Mouse (Mus musculus) heart, adult 9 months (tissue): ENCODE data around the gene Olfr344.

Experiments used
- DNase-seq, 2 experiments: peaks; one replicate each; pipeline ENCODE4 v3.0.0; 2022; ENCODE audit warnings: low spot score in 2 of 2

Olfr344 gene

DNA sequence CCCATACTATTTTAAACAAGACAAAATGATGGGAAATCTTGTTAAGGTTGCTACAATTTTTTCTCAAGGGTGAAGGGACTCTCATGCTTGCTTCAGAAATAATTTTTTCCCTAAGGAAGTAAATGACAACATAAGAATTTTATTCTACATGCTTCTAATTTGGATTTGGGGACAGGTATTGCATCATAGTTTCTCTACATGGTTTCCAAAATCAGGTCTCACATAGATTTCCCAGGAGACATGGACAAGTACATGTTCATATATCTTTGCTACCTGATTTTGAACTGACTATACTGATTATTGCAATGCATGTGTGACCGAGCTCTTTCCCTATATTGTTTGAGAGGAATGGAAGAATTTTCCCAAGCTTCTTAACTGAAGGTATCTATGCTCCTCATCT is at the start of gene Olfr344:
Gene Olfr344, plus strand, starts transcription at position 301 of the 400 bp plus-strand sequence.
- DNase-seq: no peak

DNA sequence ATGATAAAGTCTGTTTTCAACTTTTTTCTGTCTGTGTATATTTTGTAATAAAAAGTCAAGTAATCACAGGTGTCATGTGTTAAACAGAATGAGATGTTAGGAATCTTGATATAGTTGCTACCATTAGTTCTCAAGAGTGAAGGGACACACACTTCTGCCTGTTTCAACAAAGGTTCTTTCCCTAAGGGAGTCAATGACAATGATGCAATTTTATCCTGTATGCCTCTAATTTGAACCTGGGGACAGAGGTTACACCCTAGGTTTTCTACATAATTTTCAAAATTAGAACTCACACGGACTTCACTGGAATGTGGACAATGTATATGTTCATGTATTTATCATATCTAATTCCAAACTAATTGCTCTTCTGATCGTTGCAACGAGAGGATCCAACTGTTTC is 41.8 kb upstream of the Olfr344 start, which contains the start of gene Olfr342:
Gene Olfr342, plus strand, starts transcription at position 301 of the 400 bp plus-strand sequence.
- DNase-seq: no peak

DNA sequence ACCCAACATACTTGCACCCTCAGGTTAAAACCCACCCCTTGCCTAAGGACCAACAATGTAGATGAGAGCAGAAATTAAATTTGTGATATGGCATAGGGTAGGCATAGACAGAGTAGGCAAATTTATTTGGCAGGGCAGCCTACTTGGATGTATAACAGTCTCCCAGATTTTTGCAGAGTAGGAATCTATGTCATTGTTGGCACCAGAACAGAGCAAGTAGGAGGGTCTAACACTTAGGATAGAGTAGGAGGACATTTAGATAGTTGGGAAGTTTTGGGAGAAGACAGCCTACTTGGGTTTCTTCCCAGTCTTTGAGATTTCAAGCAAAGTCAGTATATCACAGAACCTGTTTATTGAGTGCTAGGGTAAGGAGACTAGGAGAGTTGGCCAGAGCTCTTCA is 1.3 kb upstream of the Olfr344 start:
- no peak for DNase-seq

DNA sequence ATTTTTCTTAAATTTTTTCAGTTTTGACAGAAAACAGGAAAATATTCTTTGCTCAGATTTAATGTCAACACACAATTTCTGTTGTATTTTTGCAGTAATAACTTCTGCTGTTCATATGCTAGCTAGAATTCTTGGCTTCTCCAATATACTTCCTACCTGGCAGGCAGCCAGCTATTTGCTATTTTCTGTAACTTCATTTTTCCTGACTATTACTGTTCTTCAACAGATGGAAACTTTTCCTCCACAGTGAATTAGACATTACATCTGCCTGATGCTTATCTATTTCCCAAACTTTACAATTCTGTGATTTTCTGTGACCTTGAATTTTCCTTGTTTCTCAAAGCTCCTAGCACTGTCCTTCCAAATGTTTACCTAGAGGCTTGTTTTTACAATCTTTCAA is 560 bp downstream of the Olfr344 start:
- DNase-seq: no peak

DNA sequence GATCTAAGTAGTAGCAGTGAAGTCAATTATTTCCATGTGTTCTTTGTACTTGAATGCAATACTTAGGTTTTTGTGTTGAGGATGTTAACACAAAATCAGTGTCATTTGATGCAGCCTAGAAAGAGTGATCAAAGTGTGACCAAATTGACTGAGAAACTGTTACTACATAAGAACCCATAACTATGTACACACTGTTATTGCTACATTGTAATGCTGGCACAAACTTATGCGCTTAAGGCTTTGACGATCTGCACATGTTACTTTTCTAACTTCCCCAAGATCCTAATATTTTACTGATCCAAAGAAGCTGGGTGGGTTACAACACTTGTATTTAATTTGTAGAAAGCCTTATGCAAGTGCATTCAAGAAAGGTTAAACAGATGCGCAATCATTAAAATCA is 1.4 kb downstream of the Olfr344 start:
- DNase-seq: no peak
